Mouse (Mus musculus) thymus, adult 2 months (tissue): Measurements from ENCODE around the gene Tppp2.

Experiments used
- CTCF ChIP-seq: fragments of 200-500 bp; IDR thresholded peaks from 2 replicates; pipeline ENCODE4 v1.5.1; 2012; ENCODE audit warnings: mild to moderate bottlenecking, control low read depth, low read length, moderate library complexity, borderline replicate concordance; ENCODE audit not compliant: control insufficient read depth, poor library complexity, insufficient read depth; ENCODE audit errors: extremely low read depth
- POLR2A ChIP-seq: fragments of 200-500 bp; IDR thresholded peaks from 2 replicates; pipeline ENCODE4 v1.6.1; 2012; ENCODE audit warnings: mild to moderate bottlenecking, low read length, control low read depth, moderate library complexity; ENCODE audit not compliant: control insufficient read depth, poor library complexity, insufficient read depth; ENCODE audit errors: extremely low read depth

DNA sequence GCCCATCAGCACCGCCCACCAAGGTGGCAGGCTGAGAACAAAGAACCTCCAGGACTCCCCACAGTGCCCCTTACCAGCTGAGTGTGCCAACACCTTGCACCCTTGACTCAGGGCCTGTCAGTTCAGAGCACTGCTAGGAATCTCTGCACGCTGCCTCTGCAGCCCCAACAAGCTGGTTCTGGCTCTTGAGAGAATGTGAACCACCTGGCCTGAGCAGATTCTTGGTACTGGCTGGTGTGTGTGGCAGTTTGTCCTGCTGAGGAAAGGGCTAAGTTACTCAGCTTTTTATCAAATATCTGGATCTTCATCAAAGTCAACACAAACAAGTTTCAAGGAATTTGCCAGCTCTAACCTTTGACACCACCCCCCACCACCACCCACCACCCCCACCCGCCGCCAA, 5.3 kb downstream of the Tppp2 start:
- TF ChIP-seq CTCF: no peak
- no peak for TF ChIP-seq POLR2A
